Mouse (Mus musculus) heart, embryonic 14.5 days (tissue): ENCODE data around the gene Atxn7. TPM values are rescaled to one million over a fixed set of nuclear protein-coding genes. Genes with fewer than 3 reads are reported as not detected.

Source experiments
- ATAC-seq: fragments of 200-750 bp; cut with Nextera tagmentation; 2 replicates; pipeline ENCODE4 v1.8.0; 2017; ENCODE audit warnings: low read depth, moderate TSS enrichment; ENCODE audit not compliant: insufficient number of reproducible peaks, insufficient read depth, low FRiP score
- H3K27ac ChIP-seq, 2 experiments: fragments of 200-500 bp in 1 of 2; fragments of 300-500 bp in 1 of 2; sonication (generic) in 1 of 2; replicated peaks in 1 of 2; 2 replicates each; pipeline ENCODE4 v1.5.1; 2012 to 2014; ENCODE audit warnings: low read depth in 2 of 2, low read length in 2 of 2, control low read depth in 1 of 2, mild to moderate bottlenecking in 1 of 2, mixed read lengths in 1 of 2; ENCODE audit not compliant: control insufficient read depth in 1 of 2, insufficient read depth in 1 of 2
- H3K27me3 ChIP-seq: fragments of 300-500 bp; sonication (generic); 2 replicates; pipeline ENCODE4 v1.6.1; 2014; ENCODE audit warnings: mild to moderate bottlenecking, low read length, control low read depth; ENCODE audit not compliant: control insufficient read depth, insufficient read depth
- H3K36me3 ChIP-seq: fragments of 300-500 bp; sonication (generic); 2 replicates; pipeline ENCODE4 v1.6.1; 2014; ENCODE audit warnings: mild to moderate bottlenecking, control low read depth, low read length, mixed read lengths; ENCODE audit not compliant: control insufficient read depth, insufficient read depth
- H3K4me1 ChIP-seq, 2 experiments: fragments of 200-500 bp in 1 of 2; fragments of 300-500 bp in 1 of 2; sonication (generic) in 1 of 2; 2 replicates each; pipeline ENCODE4 v1.6.1; 2012 to 2014; ENCODE audit warnings: low read length in 2 of 2, control low read depth in 1 of 2, mixed read lengths in 1 of 2; ENCODE audit not compliant: control insufficient read depth in 2 of 2, insufficient read depth in 2 of 2
- H3K4me2 ChIP-seq: fragments of 300-500 bp; sonication (generic); 2 replicates; pipeline ENCODE4 v1.6.1; 2014; ENCODE audit warnings: mild to moderate bottlenecking, low read length
- H3K4me3 ChIP-seq, 2 experiments: fragments of 200-500 bp in 1 of 2; fragments of 300-500 bp in 1 of 2; sonication (generic) in 1 of 2; 2 replicates each; pipeline ENCODE4 v1.5.1; 2012 to 2014; ENCODE audit warnings: low read length in 2 of 2, mild to moderate bottlenecking in 2 of 2, control low read depth in 1 of 2, low read depth in 1 of 2, moderate library complexity in 1 of 2; ENCODE audit not compliant: control insufficient read depth in 1 of 2, insufficient read depth in 1 of 2
- H3K9ac ChIP-seq: fragments of 300-500 bp; sonication (generic); 2 replicates; pipeline ENCODE4 v1.6.1; 2014; ENCODE audit warnings: mild to moderate bottlenecking, low read length
- H3K9me3 ChIP-seq: fragments of 300-500 bp; sonication (generic); 2 replicates; pipeline ENCODE4 v1.6.1; 2016; ENCODE audit warnings: low read length, control low read depth; ENCODE audit not compliant: control insufficient read depth
- WGBS: fragments of 180-500 bp; shearing (Covaris S2); extraction: QIAGEN DNeasy Blood & Tissue Kit; methylation state at CpG from one replicate; pipeline ENCODE4 v1.1.7; 2014; 5-methylcytosine and 5-hydroxymethylcytosine counted together
- polyA plus RNA-seq: library from polyadenylated mRNA; unstranded; fragments of >200 nt; fragmentation: Nextera tagmentation; extraction: Ambion mirVana; gene quantifications from 2 replicates; pipeline ENCODE4 v1.2.1, GENCODE M21; 2014

The Atxn7 gene
- 5.5 and 5.6 TPM in 2 replicates for polyA plus RNA-seq

DNA sequence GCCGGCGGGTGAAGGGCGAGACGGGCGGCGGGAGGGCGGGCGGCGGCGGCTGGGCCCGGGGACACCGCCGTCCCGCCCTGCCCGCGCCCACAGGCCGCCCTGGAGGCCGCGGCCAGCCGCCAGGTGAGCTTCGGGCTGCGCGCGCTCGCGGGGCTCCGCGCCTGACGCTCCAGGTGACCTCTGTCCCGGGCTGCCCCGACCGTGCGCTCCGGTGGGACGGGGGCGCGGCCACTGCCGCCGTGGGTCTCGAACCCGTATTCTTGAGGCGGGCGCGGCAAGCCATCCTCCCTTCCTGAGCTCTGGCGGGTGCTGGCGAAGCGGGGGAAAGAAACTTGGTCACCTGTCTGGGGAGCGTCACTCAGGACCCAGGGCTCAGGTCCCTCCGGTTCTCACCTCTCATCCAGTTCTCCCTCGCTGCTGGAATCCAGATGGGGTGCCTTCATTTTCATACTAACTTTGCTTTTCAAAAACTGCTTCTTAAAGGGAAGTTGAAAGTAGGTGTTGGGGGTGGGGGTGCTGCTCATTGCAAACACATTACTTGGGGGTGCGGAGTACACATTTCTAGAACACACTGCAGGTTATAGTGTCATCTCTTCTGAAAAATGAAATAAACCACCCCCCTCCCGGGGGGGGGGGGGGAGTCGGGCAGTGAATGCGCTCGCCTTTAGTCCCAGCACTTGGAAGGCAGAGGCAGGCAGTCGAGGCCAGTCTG, at the start of gene Atxn7, which contains the start of gene Thoc7:
Gene Atxn7, plus strand, starts transcription at position 40 of the 712 bp plus-strand sequence.
Gene Thoc7, minus strand, starts transcription at position 452 of the 712 bp plus-strand sequence.
- Histone ChIP-seq H3K4me3 (peak within 1 kb of the TSS; percentile 92 to 96), H3K9me3 (no peaks in the 10 kb centered on the region), H3K4me1 (peaks cover 6 to 16% of the 10 kb centered on the region in 2 experiments), H3K27ac (peak within 1 kb of the TSS; percentile 47 to 80), H3K27me3 (peaks cover 3% of the 10 kb centered on the region; the same call in 1 of the 2 replicates), H3K36me3 (no peaks in the 10 kb centered on the region), H3K9ac (peak within 1 kb of the TSS; percentile 99), H3K4me2 (peak within 1 kb of the TSS; percentile 83)
- 4% methylated on average over 53 of the region's 56 CpGs for WGBS
- ATAC-seq = peak; percentile 68

DNA sequence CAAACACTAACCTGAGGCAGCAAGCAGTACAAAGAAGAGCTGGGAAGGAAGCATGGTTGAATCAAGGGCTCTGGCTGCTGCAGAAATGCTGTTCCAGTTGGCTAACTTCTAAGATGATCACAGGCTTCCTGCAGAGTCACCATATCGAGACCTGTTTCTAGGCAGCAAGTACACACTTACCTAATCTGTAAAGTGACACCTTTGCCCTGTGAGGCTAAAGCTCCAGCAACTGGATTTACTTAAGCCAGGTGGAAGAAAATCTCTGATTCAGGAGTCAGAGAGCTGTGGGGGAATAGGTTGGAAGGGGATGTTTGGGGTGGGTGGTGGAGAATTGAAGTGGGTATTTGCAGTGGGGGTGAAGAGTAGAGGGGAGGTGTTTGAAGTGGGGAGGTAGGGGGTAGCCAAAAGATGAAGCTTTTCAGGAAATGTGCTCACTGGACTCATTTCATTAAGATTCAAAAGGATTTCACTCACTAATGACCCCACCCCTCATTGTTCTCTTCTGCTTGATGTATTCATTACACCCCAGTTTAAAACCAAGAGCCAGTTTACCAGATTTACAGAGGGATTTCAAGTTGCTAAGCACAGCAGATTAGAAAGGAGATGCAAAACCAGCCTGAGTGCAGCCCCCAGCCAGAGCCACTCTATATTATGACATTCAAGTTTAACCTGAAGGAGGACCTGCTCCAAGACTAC, 46.7 kb upstream of the Atxn7 start, which contains the start of gene Gm281:
Gene Gm281, minus strand, starts transcription at position 92 of the 696 bp plus-strand sequence.
- H3K27me3 ChIP-seq = no peaks in the 10 kb centered on the region
- 19% methylated on average over 1 of the region's 1 CpGs for whole genome bisulfite sequencing
- H3K9ac ChIP-seq = no peak within 1 kb of the TSS
- no peak within 1 kb of the TSS for H3K4me3 ChIP-seq
- H3K4me2 ChIP-seq = no peak within 1 kb of the TSS
- no peak within 1 kb of the TSS for H3K27ac ChIP-seq
- no peaks in the 10 kb centered on the region for H3K36me3 ChIP-seq
- H3K4me1 ChIP-seq = no peaks in the 10 kb centered on the region
- no peak for ATAC-seq
- no peaks in the 10 kb centered on the region for H3K9me3 ChIP-seq

GRCm38 (mm10) chr14:13915207-13915606, 46.0 kb upstream of the Atxn7 start:
- no peaks in the 10 kb centered on the region for H3K9me3 ChIP-seq
- H3K4me3 ChIP-seq = no peak overlapping the region
- no peak overlapping the region for H3K9ac ChIP-seq
- no peaks in the 10 kb centered on the region for H3K36me3 ChIP-seq
- no peak overlapping the region for H3K4me2 ChIP-seq
- no peaks in the 10 kb centered on the region for H3K27me3 ChIP-seq
- H3K27ac ChIP-seq = no peak overlapping the region
- no peak for ATAC-seq
- WGBS = 69% methylated on average over 4 of the region's 4 CpGs
- H3K4me1 ChIP-seq = no peaks in the 10 kb centered on the region

DNA sequence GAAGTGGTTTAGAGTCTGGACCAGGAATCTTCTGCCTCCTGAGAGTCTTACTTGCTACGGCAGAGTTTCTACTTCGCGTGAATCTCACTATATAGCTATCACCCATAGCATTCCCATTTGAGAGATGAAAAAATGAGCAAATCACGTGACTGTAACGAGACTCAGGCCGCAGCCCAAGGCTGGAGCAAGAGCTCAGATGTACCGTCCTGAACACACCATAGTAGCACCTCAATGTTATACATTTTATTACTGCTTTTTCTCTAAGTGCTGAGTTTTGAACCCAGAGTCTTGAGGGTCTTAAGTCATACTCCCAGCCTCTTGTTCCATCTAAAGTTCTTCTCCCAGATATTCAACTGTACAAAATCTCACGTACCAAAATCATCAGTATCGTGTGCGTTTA, 44.0 kb upstream of the Atxn7 start:
- Histone ChIP-seq H3K4me2 (no peak overlapping the region), H3K9me3 (no peaks in the 10 kb centered on the region), H3K9ac (no peak overlapping the region), H3K4me3 (no peak overlapping the region), H3K4me1 (no peaks in the 10 kb centered on the region), H3K36me3 (no peaks in the 10 kb centered on the region), H3K27ac (no peak overlapping the region), H3K27me3 (no peaks in the 10 kb centered on the region)
- ATAC-seq = no peak
- 79% methylated on average over 10 of the region's 10 CpGs for WGBS

DNA sequence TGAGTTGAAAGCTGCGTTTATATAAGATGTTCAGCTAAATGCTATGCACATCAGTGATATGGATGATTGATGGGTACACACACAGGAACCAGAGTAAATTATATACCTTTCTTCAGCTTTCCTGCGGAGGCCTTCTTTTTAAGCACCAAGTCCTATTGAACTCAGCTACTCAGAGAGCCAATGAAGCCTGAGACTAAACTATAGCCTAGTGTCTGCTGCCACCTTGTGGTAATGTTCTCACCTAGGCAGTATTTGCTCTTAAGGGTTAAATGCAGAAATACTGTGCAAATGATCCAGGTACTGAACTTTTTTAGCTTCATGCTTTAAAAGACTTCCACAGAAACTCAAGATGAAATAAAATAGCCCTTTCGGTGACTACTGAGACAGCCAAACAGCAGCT, 43.6 kb upstream of the Atxn7 start:
- H3K4me1 ChIP-seq = no peaks in the 10 kb centered on the region
- no peaks in the 10 kb centered on the region for H3K9me3 ChIP-seq
- WGBS = 38% methylated on average over 3 of the region's 3 CpGs
- no peak overlapping the region for H3K4me3 ChIP-seq
- no peak for ATAC-seq
- H3K27ac ChIP-seq = no peak overlapping the region
- H3K27me3 ChIP-seq = no peaks in the 10 kb centered on the region
- H3K36me3 ChIP-seq = no peaks in the 10 kb centered on the region
- no peak overlapping the region for H3K4me2 ChIP-seq
- H3K9ac ChIP-seq = no peak overlapping the region

GRCm38 (mm10) chr14:13933290-13934051, 27.8 kb upstream of the Atxn7 start:
- ATAC-seq = peak; percentile 39; the same call in 1 of the 2 replicates
- Histone ChIP-seq H3K9me3 (0 out of 2 replicates have a peak, but pooled peaks cover 4% of the 10 kb centered on the region), H3K4me1 (no peaks in the 10 kb centered on the region; a peak in 1 of 4 replicates), H3K4me2 (peak overlapping the region; percentile 92), H3K27ac (no peak overlapping the region), H3K4me3 (peak overlapping the region; percentile 44 to 48), H3K9ac (peak overlapping the region; percentile 65), H3K36me3 (no peaks in the 10 kb centered on the region), H3K27me3 (no peaks in the 10 kb centered on the region)
- WGBS = 16% methylated on average over 30 of the region's 31 CpGs

GRCm38 (mm10) chr14:13934052-13934371, 27.2 kb upstream of the Atxn7 start:
- H3K4me3 ChIP-seq = peak overlapping the region; percentile 44 to 48; a peak in 3 of 4 replicates
- H3K4me1 ChIP-seq = no peaks in the 10 kb centered on the region; a peak in 1 of 4 replicates
- H3K27ac ChIP-seq = no peak overlapping the region
- H3K4me2 ChIP-seq = peak overlapping the region; percentile 92
- no peak overlapping the region; the same call in 1 of the 2 replicates for H3K9ac ChIP-seq
- ATAC-seq = no peak
- 0 out of 2 replicates have a peak, but pooled peaks cover 4% of the 10 kb centered on the region for H3K9me3 ChIP-seq
- 34% methylated on average over 5 of the region's 5 CpGs for WGBS
- no peaks in the 10 kb centered on the region for H3K27me3 ChIP-seq
- no peaks in the 10 kb centered on the region for H3K36me3 ChIP-seq
